Mouse (Mus musculus) E14TG2a.4 (cell line): Measurements from ENCODE around the gene Ergic1.

Experiments
- H3K27me3 ChIP-seq: 2 replicates; pipeline ENCODE4 v1.6.1; 2014; ENCODE audit warnings: low read length, control low read depth; ENCODE audit not compliant: insufficient read depth
- H3K36me3 ChIP-seq: 2 replicates; pipeline ENCODE4 v1.6.1; 2014; ENCODE audit warnings: low read length, control low read depth; ENCODE audit not compliant: insufficient read depth
- H3K4me1 ChIP-seq: replicated peaks from 2 replicates; pipeline ENCODE4 v1.6.1; 2014; ENCODE audit warnings: low read depth, low read length, control low read depth
- H3K4me3 ChIP-seq: replicated peaks from 2 replicates; pipeline ENCODE4 v1.5.1; 2014; ENCODE audit warnings: mild to moderate bottlenecking, low read length
- H3K9me3 ChIP-seq: 2 replicates; pipeline ENCODE4 v1.6.1; 2014; ENCODE audit warnings: low read length, control low read depth
- CTCF ChIP-seq: conservative IDR thresholded peaks from 2 replicates; pipeline ENCODE4 v1.5.1; 2014; ENCODE audit warnings: low read length
- NANOG ChIP-seq: IDR thresholded peaks from 2 replicates; pipeline ENCODE4 v1.6.1; 2014; ENCODE audit warnings: borderline replicate concordance, low read length, mixed read lengths
- POU5F1 ChIP-seq: IDR thresholded peaks from 2 replicates; pipeline ENCODE4 v1.6.1; 2014; ENCODE audit warnings: low read length, borderline replicate concordance

Ergic1 gene

GRCm38 (mm10) chr17:26524316-26524715, 37.0 kb upstream of the Ergic1 start:
- Histone ChIP-seq H3K4me1 (no peaks in the 10 kb centered on the region; the same call in 1 of the 2 replicates), H3K36me3 (no peaks in the 10 kb centered on the region), H3K27me3 (peaks cover 12% of the 10 kb centered on the region), H3K4me3 (no peak overlapping the region), H3K9me3 (no peaks in the 10 kb centered on the region)
- no peak for TF ChIP-seq POU5F1
- no peak for TF ChIP-seq NANOG
- no peak for TF ChIP-seq CTCF

- TF ChIP-seq NANOG (no peak), CTCF (no peak), POU5F1 (no peak)
- Histone ChIP-seq H3K4me3 (no peak overlapping the region), H3K4me1 (peaks cover 2% of the 10 kb centered on the region; the same call in 1 of the 2 replicates), H3K27me3 (peaks cover 12% of the 10 kb centered on the region), H3K9me3 (no peaks in the 10 kb centered on the region), H3K36me3 (no peaks in the 10 kb centered on the region)
Measured at GRCm38 (mm10) chr17:26524801-26525200, 36.5 kb upstream of the Ergic1 start.

GRCm38 (mm10) chr17:26525316-26525715, 36.0 kb upstream of the Ergic1 start:
- Histone ChIP-seq H3K36me3 (no peaks in the 10 kb centered on the region), H3K9me3 (no peaks in the 10 kb centered on the region), H3K27me3 (peaks cover 12% of the 10 kb centered on the region), H3K4me3 (no peak overlapping the region), H3K4me1 (peaks cover 5% of the 10 kb centered on the region; the same call in 1 of the 2 replicates)
- TF ChIP-seq POU5F1 (no peak), NANOG (no peak), CTCF (no peak)

GRCm38 (mm10) chr17:26527291-26527690, 34.0 kb upstream of the Ergic1 start:
- TF ChIP-seq POU5F1 (no peak), NANOG (no peak), CTCF (no peak)

GRCm38 (mm10) chr17:26528751-26529150, 32.5 kb upstream of the Ergic1 start:
- TF ChIP-seq CTCF (no peak), NANOG (no peak), POU5F1 (no peak)
- H3K9me3 ChIP-seq, result no peaks in the 10 kb centered on the region
- H3K36me3 ChIP-seq, result no peaks in the 10 kb centered on the region

More at GRCm38 (mm10) chr17:26527291-26527690, 34.0 kb upstream of the Ergic1 start:
- peaks cover 11% of the 10 kb centered on the region; the same call in 1 of the 2 replicates for H3K4me1 ChIP-seq
- no peaks in the 10 kb centered on the region for H3K9me3 ChIP-seq
- H3K27me3 ChIP-seq, result peaks cover 18% of the 10 kb centered on the region
- H3K36me3 ChIP-seq, result no peaks in the 10 kb centered on the region
- H3K4me3 ChIP-seq, result no peak overlapping the region

GRCm38 (mm10) chr17:26529791-26530241, 31.5 kb upstream of the Ergic1 start:
- Histone ChIP-seq H3K27me3 (peaks cover 17% of the 10 kb centered on the region), H3K4me3 (no peak overlapping the region), H3K36me3 (no peaks in the 10 kb centered on the region), H3K9me3 (no peaks in the 10 kb centered on the region), H3K4me1 (peaks cover 19% of the 10 kb centered on the region)
- no peak for TF ChIP-seq CTCF

More at GRCm38 (mm10) chr17:26528751-26529150, 32.5 kb upstream of the Ergic1 start:
- peaks cover 17% of the 10 kb centered on the region for H3K27me3 ChIP-seq
- H3K4me1 ChIP-seq, result peaks cover 17% of the 10 kb centered on the region
- no peak overlapping the region for H3K4me3 ChIP-seq

GRCm38 (mm10) chr17:26530590-26531081, 30.7 kb upstream of the Ergic1 start:
- Histone ChIP-seq H3K27me3 (peaks cover 21% of the 10 kb centered on the region), H3K9me3 (no peaks in the 10 kb centered on the region), H3K36me3 (no peaks in the 10 kb centered on the region), H3K4me3 (no peak overlapping the region), H3K4me1 (peaks cover 23% of the 10 kb centered on the region)
- no peak for TF ChIP-seq CTCF
- TF ChIP-seq POU5F1, result no peak
- no peak for TF ChIP-seq NANOG

- TF ChIP-seq POU5F1, result no peak
- no peak for TF ChIP-seq CTCF
- TF ChIP-seq NANOG, result no peak
- peaks cover 25% of the 10 kb centered on the region for H3K27me3 ChIP-seq
Measured at GRCm38 (mm10) chr17:26531395-26532027, 29.8 kb upstream of the Ergic1 start.

GRCm38 (mm10) chr17:26532476-26533045, 28.7 kb upstream of the Ergic1 start:
- no peaks in the 10 kb centered on the region for H3K9me3 ChIP-seq
- TF ChIP-seq POU5F1, result no peak
- TF ChIP-seq NANOG, result no peak
- TF ChIP-seq CTCF, result no peak
- H3K4me3 ChIP-seq, result no peak overlapping the region
- H3K36me3 ChIP-seq, result no peaks in the 10 kb centered on the region
- peaks cover 25% of the 10 kb centered on the region for H3K27me3 ChIP-seq
- H3K4me1 ChIP-seq, result peaks cover 31% of the 10 kb centered on the region

More at GRCm38 (mm10) chr17:26531395-26532027, 29.8 kb upstream of the Ergic1 start:
- Histone ChIP-seq H3K4me1 (peaks cover 23% of the 10 kb centered on the region), H3K4me3 (no peak overlapping the region), H3K36me3 (no peaks in the 10 kb centered on the region), H3K9me3 (no peaks in the 10 kb centered on the region)
